Mouse (Mus musculus) myocyte (in vitro differentiated cells): ENCODE results near the gene Usp54.

Source experiments
- CEBPB ChIP-seq: IDR thresholded peaks from 2 replicates; pipeline ENCODE4 v1.6.1; 2011; ENCODE audit warnings: mild to moderate bottlenecking, moderate library complexity; ENCODE audit not compliant: poor library complexity, insufficient read depth, severe bottlenecking
- E2F4 ChIP-seq: IDR thresholded peaks from one replicate; pipeline ENCODE4 v1.6.1; 2011; ENCODE audit warnings: mild to moderate bottlenecking, control low read depth, moderate library complexity; ENCODE audit not compliant: insufficient read depth
- MAX ChIP-seq: IDR thresholded peaks from one replicate; pipeline ENCODE4 v1.6.1; 2011; ENCODE audit warnings: low read depth, mild to moderate bottlenecking, control low read depth
- MYOG ChIP-seq, 3 experiments: IDR thresholded peaks; one replicate each; pipeline ENCODE4 v1.6.1; 2011; ENCODE audit warnings: control low read depth in 2 of 3, low read depth in 2 of 3, mild to moderate bottlenecking in 2 of 3; ENCODE audit not compliant: insufficient read length in 2 of 3, control insufficient read depth in 1 of 3, insufficient read depth in 1 of 3
- POLR2A ChIP-seq: IDR thresholded peaks from one replicate; pipeline ENCODE4 v1.6.1; 2011; ENCODE audit warnings: low read depth, mild to moderate bottlenecking, control low read depth, moderate library complexity; ENCODE audit not compliant: insufficient read length
- USF1 ChIP-seq: IDR thresholded peaks from one replicate; pipeline ENCODE4 v1.6.1; 2011; ENCODE audit warnings: low read depth, mild to moderate bottlenecking, control low read depth, moderate library complexity

DNA sequence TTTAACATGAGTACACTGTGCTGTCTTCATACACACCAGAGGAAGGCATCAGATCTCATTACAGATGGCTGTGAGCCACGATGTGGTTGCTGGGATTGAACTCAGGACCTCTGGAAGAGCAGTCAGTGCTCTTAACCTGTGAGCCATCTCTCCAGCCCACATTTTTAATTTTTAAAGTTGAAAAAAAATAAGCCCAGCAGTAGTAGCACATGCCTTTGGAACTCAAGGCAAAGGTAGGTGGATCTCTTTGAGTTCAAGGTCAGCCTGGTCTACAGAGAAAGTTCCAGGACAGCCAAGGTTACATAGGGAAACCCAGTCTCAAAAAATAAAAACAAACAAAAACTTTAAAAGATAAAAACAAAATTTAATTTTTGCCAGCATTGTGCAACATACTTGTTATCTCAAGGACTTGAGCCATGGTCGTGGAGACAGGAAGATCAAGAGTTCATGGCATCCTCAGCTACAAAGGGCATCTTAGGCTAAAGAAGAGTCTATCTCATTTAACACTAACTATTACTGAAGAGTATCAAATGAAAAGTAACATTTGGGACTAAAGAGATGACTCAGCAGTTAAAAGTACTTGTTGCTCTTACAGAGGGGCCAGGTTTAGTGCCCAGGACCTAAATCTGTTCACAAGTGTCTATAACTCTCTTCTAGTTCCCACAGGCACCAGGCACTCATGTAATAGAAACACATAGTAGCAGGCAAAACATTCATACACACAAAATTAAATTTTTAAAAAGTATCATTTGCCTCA lies 2.9 kb downstream of the Usp54 start:
- TF ChIP-seq USF1 = no peak
- no peak for TF ChIP-seq POLR2A
- TF ChIP-seq MYOG (IDR thresholded peaks at IDR 0.05; ENCODE audit: control insufficient read depth in 1 of 3, insufficient read depth in 1 of 3, insufficient read length in 2 of 3, low read depth in 2 of 3) = no peak
- TF ChIP-seq MAX = no peak
- TF ChIP-seq E2F4 = no peak
- no peak for TF ChIP-seq CEBPB
